Mouse (Mus musculus) cerebellum, adult 2 months (tissue): ENCODE results near the gene Cpn2. TPM values are rescaled to one million over a fixed set of nuclear protein-coding genes. Genes with fewer than 3 reads are reported as not detected.

Experiments
- DNase-seq, 2 experiments: peaks; one replicate each; pipeline ENCODE4 v3.0.0; 2021
- H3K27ac ChIP-seq: fragments of 200-500 bp; 2 replicates; pipeline ENCODE4 v1.5.1; 2012; ENCODE audit warnings: low read length, control low read depth, inconsistent platforms; ENCODE audit not compliant: insufficient read depth
- H3K27me3 ChIP-seq: fragments of 200-500 bp; 2 replicates; pipeline ENCODE4 v1.6.1; 2012; ENCODE audit warnings: inconsistent platforms, mild to moderate bottlenecking, low read length, moderate library complexity; ENCODE audit not compliant: control insufficient read depth, insufficient read depth
- H3K4me1 ChIP-seq: fragments of 200-500 bp; 2 replicates; pipeline ENCODE4 v1.6.1; 2011; ENCODE audit warnings: low read length; ENCODE audit not compliant: control insufficient read depth, insufficient read depth
- H3K4me3 ChIP-seq: fragments of 200-500 bp; replicated peaks from 2 replicates; pipeline ENCODE3; 2011; ENCODE audit warnings: mild to moderate bottlenecking, low read depth, low read length, control low read depth; ENCODE audit not compliant: insufficient read depth
- CTCF ChIP-seq: fragments of 200-500 bp; IDR thresholded peaks from 2 replicates; pipeline ENCODE4 v1.5.1; 2011; ENCODE audit warnings: low read depth, mild to moderate bottlenecking, control low read depth, low read length, moderate library complexity, borderline replicate concordance; ENCODE audit not compliant: insufficient read depth
- POLR2A ChIP-seq: fragments of 200-500 bp; IDR thresholded peaks from 2 replicates; pipeline ENCODE4 v1.6.1; 2011; ENCODE audit warnings: low read length, control low read depth, borderline replicate concordance; ENCODE audit not compliant: insufficient read depth
- WGBS: fragments of 180-500 bp; shearing (Covaris S2); methylation state at CpG from one replicate; pipeline ENCODE4 v1.1.7; 2018; 5-methylcytosine and 5-hydroxymethylcytosine counted together
- polyA plus RNA-seq: library from polyadenylated mRNA; depleted of rRNA; stranded (reverse); fragments of >200 nt; gene quantifications from 2 replicates; pipeline ENCODE4 v1.2.3, GENCODE M21; 2012

The Cpn2 gene
- polyA plus RNA-seq, 1 experiment, result not detected

DNA sequence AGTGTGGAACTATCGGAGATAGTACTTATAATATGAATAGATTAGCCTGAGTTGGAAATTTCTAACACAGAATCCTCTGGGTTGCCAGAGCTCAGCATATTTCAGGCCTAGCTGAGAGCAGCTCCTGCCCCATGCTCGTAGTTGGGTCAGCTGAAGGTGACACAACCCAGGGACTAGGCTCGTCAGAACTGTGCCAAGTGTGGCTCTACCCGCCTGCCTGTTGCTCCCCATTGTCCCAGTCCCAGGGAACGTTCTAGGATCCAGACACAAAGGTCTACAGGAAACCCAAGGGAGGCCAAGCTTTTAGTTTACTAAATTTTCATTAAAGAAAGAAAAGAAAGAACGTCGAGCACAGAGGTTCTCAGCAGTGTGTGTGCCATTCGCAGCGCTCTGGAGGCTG lies 6.0 kb downstream of the Cpn2 start:
- Histone ChIP-seq H3K4me3 (no peak overlapping the region), H3K4me1 (no peaks in the 10 kb centered on the region; the same call in 1 of the 2 replicates), H3K27ac (no peak overlapping the region), H3K27me3 (no peaks in the 10 kb centered on the region)
- no peak for TF ChIP-seq CTCF
- no peak for TF ChIP-seq POLR2A
- DNase-seq, result no peak
- WGBS, result 92% methylated on average over 9 of the region's 9 CpGs

DNA sequence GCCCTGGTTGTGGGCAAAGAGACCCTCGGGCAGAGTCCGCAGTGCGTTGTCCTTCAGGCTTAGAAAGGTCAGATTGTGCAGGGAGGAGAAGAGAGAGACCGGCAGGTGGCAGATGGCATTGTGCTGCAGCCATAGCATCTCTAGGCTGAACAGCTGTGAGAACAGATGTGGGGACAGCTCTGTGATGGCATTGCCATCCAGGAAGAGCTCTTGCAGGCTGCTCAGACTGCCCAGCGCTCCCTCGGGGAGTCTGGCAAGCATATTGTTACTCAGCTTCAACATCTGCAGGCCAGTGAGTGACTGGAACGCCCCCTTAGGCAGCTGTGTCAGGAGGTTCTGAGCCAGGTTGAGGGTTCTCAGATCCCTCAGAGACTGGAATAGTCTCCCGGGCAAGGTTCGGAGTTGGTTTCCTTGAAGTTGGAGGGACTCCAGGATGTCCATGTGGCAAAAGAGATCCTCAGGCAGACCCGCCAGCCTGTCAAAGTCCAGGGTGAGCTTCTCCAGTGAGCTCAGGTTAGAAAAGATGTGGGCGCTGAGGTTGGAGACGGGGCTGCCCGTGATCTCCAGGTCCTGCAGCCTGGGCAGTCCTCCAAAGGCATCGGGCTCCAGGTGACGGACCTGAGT lies 7.2 kb downstream of the Cpn2 start:
- no peak for DNase-seq
- TF ChIP-seq CTCF (no peak), POLR2A (no peak)
- Histone ChIP-seq H3K4me1 (no peaks in the 10 kb centered on the region; the same call in 1 of the 2 replicates), H3K27ac (no peak overlapping the region), H3K27me3 (no peaks in the 10 kb centered on the region), H3K4me3 (no peak overlapping the region)
- WGBS, result 39% methylated on average over 15 of the region's 15 CpGs

DNA sequence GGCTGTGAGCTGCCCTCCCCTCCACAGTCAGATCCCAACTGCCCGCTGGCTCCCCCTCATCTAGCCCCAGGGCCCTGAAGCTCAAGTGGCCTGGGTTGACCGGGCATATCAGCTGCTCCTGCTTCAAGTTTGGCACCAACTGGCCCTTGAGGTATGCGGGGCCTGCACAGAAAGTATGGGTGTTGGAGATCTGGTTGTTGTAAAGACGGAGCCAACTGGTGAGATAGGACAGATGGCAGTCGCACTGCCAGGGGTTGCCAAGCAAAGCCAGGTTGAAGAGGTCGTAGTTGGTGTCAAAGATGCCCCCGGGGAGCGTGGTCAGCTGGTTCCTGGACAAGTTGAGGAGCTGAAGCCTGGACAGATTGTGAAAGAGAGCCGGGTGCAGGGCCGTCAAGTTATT lies 7.9 kb downstream of the Cpn2 start:
- WGBS, result 27% methylated on average over 10 of the region's 10 CpGs
- no peak for TF ChIP-seq POLR2A
- TF ChIP-seq CTCF, result no peak
- Histone ChIP-seq H3K27ac (no peak overlapping the region), H3K4me1 (no peaks in the 10 kb centered on the region; the same call in 1 of the 2 replicates), H3K27me3 (no peaks in the 10 kb centered on the region), H3K4me3 (no peak overlapping the region)
- DNase-seq, result no peak

DNA sequence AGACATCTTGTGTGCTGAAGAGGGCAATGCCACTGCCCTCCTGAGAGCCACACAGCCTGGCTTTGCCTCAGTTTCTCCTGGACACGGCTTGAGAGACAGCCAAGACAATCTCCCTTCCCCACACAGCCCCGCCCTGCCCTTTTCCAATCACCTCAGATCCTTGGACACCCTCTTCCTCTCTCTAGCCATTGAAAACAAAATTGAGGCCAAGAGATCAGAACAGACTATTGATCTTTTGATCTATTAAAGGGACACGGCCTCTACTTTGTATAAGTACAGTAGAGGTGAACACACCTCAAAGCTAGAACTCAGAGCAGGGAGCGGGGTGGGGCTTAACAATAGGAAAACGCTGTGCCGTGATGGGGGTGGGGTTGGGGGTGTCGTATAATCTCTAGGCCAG lies 8.9 kb downstream of the Cpn2 start:
- no peak overlapping the region for H3K4me3 ChIP-seq
- 89% methylated on average over 7 of the region's 7 CpGs for WGBS
- H3K27ac ChIP-seq, result no peak overlapping the region
- no peaks in the 10 kb centered on the region; the same call in 1 of the 2 replicates for H3K4me1 ChIP-seq
- TF ChIP-seq POLR2A (no peak), CTCF (no peak)
- no peak for DNase-seq
- H3K27me3 ChIP-seq, result no peaks in the 10 kb centered on the region

DNA sequence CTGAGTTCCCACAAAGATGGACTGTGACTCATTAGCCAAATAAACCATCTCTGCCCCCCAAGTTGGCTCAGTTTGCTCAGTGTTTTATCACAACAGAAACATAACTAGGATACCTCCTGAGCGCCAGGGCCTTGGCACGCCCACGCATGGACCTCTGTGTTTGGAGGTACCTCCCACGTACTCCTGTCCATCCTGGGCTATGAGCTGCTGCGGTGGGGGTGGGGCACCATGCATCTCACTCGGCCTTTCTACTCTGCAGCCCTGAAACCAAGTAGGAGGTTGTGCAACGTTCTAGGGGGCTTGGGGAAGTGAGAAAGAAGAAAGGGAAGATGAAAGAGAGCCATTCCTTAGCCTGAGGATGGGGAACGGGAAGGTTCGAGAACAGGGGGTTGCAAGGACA lies 9.6 kb downstream of the Cpn2 start:
- WGBS, result 82% methylated on average over 9 of the region's 9 CpGs
- DNase-seq, result no peak
- no peaks in the 10 kb centered on the region for H3K27me3 ChIP-seq
- H3K4me1 ChIP-seq, result no peaks in the 10 kb centered on the region; the same call in 1 of the 2 replicates
- H3K27ac ChIP-seq, result no peak overlapping the region
- H3K4me3 ChIP-seq, result no peak overlapping the region
- no peak for TF ChIP-seq CTCF
- no peak for TF ChIP-seq POLR2A

DNA sequence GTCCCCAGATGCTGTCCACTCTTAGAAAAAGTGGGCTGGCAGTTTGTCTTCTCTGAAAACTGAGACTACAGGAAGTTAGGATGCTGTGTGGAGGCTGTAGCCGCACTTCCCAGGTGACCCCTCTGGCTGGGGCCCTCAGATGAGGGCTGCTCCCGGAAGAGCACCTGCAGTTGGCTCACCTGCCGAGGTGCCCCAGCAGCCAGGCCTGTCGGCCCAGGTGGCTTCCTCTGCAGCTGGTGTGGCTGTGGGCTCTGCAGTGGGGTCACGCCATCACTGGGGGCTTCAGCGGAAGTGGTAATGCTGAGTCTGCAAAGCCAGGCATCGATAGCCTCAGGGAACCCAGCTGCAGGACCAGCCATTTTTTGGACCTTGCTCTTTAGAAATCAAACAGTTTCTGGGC lies 12.2 kb downstream of the Cpn2 start:
- no peaks in the 10 kb centered on the region; the same call in 1 of the 2 replicates for H3K4me1 ChIP-seq
- no peaks in the 10 kb centered on the region; the same call in 1 of the 2 replicates for H3K27me3 ChIP-seq
- H3K4me3 ChIP-seq, result no peak overlapping the region
- no peak overlapping the region for H3K27ac ChIP-seq
- no peak for TF ChIP-seq POLR2A
- no peak for TF ChIP-seq CTCF
- no peak for DNase-seq
- 85% methylated on average over 7 of the region's 7 CpGs for WGBS

DNA sequence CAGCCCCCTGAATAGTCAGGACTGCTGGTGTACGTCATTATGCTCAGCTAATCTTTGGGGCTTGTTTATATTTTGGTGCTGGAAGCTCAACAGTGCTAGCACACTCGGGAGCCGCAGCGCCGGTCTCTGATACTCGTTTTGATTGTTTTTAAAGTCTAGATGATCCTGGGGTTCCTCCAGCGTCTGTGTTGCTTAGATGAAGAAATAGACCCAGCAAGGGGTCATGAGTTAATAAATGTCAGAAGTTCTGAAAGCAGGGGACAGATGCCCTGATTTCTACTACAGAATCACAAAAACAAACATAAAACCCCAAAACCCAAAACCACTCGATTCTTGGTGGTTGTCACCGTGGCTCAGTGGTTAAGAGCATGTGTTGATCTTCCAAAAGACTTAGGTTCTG lies 13.4 kb downstream of the Cpn2 start:
- no peaks in the 10 kb centered on the region for H3K4me1 ChIP-seq
- no peak overlapping the region for H3K4me3 ChIP-seq
- 83% methylated on average over 9 of the region's 9 CpGs for whole genome bisulfite sequencing
- H3K27ac ChIP-seq, result no peak overlapping the region
- DNase-seq, result no peak
- H3K27me3 ChIP-seq, result no peaks in the 10 kb centered on the region; the same call in 1 of the 2 replicates
- TF ChIP-seq POLR2A (no peak), CTCF (no peak)

DNA sequence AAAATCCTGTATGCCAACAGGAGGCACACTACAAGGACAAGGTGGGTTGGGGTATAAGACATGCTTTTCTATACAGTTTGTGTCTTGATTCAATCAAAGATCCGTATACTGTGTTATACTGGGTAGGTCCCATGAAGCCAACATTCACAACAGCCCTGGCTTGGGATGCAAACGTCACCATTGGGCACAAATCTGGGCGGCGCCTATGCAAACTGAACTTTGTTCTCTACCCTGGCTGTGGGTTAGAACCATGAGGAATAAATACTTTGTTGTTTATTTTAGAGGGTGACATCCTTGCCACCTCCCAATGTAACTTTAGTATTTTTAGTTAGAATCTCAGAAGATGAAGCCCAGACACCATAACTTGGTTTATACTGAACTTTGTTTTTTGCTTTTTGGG lies 13.9 kb downstream of the Cpn2 start:
- Histone ChIP-seq H3K27me3 (no peaks in the 10 kb centered on the region; the same call in 1 of the 2 replicates), H3K4me1 (no peaks in the 10 kb centered on the region), H3K27ac (no peak overlapping the region), H3K4me3 (no peak overlapping the region)
- DNase-seq, result no peak
- 95% methylated on average over 4 of the region's 4 CpGs for WGBS
- no peak for TF ChIP-seq CTCF
- TF ChIP-seq POLR2A, result no peak
